Mouse (Mus musculus): ENCODE results near the gene Tcf25.

The Tcf25 gene

DNA sequence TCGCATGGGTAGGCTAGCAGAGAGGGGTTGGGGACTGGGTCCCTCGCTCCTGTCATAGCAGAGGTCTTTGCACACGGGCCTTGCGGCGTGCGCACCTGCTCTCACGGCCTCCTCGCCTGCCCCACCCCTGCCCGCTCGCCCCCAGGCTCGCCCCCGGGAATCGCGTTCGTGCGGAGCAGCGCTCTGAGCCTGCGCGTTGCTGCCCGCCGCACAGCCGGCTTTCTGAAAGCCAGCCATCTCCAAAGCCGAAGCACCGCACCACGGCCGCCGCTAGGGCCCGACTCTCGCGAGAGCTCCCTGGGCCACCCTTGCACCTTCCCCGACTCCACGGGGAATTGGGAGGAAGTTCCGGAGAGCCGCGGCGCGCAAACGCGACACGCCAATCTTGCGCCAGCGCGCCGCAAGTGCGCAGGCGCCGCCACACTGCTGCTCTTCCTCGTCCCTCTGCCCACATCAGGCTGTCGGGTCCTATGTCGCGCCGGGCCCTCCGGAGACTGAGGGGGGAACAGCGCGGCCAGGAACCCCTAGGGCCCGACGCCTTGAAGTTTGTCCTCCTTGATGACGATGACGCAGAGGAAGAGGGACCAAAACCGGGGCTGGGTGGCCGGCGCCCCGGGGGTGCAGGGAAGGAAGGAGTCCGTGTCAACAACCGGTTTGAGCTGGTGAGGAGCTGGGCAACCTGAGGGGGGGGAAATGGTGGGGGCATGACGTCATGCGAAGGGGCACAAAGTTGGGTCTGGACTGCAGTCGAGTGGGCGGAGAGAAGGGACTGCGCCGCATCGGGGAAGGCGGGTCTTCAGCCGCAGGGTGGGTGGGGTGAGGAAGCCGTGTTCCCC is at the start of gene Tcf25:
Gene Tcf25 (plus strand): TSS at position 351 of the 836 bp plus-strand sequence.
- peak; percentile 98 for DNase-seq (ENCODE audit: low read depth, low spot score)

GRCm38 (mm10) chr8:123328552-123328951 is 45.0 kb upstream of the Tcf25 start:
- no peak for DNase-seq (ENCODE audit: low read depth, low spot score)

GRCm38 (mm10) chr8:123329350-123329749 is 44.2 kb upstream of the Tcf25 start:
- DNase-seq (ENCODE audit: low read depth, low spot score): no peak

- DNase-seq (ENCODE audit: low read depth, low spot score): no peak
Observed at GRCm38 (mm10) chr8:123329961-123330360, 43.6 kb upstream of the Tcf25 start.

GRCm38 (mm10) chr8:123330701-123331100 is 42.9 kb upstream of the Tcf25 start:
- DNase-seq (ENCODE audit: low read depth, low spot score): no peak

DNA sequence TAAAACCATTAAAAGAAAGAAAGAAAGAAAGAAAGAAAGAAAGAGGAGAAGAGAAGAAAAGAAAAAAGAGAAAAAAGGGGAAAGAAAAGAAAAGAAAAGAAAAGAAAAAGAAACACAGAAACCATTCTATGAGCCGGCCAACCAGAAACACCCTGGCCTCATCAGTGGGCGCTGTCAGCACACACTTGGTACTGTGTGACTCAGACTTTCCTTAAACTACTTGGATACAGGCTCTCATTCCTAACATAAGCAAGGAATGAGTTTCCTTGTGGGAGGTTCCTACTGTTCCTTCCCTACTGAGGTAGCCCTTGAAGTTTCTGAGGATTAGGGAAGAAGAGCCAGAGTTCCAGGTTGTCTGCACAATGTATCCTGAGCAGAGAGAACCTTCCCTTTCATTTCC is 42.3 kb upstream of the Tcf25 start:
- no peak for DNase-seq (ENCODE audit: low read depth, low spot score)

DNA sequence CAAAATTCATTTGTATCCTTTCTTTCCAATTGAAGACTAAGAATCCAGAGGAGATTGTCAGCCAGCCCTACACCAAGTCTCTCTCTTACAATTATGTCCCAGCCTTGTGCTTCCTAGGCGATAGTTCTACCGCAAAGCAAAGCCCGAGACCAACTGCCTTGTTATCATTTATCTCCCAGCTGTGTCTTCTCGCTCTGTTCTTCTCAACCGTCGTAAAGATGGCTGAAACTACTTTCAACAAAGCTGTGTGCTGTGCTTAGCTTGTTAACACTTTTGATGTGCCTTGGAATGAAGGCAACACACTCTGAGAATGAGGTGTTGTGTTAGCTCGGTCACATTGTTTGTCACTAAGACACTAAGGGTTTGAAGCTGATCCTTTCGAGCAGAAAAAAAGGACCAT is 41.7 kb upstream of the Tcf25 start:
- DNase-seq (ENCODE audit: low read depth, low spot score): no peak

DNA sequence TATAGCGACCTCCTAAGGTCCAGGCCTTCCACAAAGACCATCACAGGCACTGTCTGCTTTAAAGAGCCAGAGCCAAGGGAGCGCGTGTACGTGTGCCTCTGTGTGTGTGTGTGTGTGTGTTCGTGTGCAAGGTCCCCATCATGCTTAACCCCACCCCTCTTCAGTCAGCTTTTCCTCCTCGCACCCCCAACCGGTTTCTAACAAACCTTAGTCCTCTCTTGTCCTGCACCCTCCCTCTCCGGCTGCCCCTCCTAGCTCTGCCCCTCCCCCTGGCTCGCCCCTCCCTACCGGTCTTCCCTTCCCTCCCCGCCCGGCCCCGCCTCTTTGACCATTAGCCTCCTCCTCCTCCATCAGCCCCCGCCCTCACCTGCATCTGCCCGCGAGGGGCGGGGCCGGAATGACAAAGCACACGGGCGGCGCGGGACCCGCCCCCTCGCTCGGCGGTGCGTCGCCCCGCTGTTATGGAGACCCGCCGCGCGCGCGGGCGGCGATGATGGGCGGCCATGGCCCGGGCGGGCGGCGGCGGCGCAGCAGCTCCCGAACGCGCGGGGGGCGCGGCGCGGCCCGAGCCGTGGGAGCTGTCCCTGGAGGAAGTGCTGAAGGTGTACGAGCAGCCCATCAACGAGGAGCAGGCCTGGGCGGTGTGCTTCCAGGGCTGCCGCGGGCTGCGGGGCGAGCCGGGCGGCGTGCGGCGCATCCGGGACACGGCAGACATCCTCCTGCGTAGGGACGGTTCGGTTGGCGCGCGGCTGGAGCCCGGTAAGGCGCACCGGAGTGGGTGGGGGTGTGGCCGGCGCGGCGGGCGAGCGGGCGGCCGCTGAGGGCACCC is 41.1 kb upstream of the Tcf25 start, which contains the start of gene Spire2:
Gene Spire2 (plus strand): TSS at position 452 of the 829 bp plus-strand sequence.
- peak; percentile 89 for DNase-seq (ENCODE audit: low read depth, low spot score)

- DNase-seq (ENCODE audit: low read depth, low spot score): no peak
Observed at GRCm38 (mm10) chr8:123333091-123333587, 40.4 kb upstream of the Tcf25 start.

DNA sequence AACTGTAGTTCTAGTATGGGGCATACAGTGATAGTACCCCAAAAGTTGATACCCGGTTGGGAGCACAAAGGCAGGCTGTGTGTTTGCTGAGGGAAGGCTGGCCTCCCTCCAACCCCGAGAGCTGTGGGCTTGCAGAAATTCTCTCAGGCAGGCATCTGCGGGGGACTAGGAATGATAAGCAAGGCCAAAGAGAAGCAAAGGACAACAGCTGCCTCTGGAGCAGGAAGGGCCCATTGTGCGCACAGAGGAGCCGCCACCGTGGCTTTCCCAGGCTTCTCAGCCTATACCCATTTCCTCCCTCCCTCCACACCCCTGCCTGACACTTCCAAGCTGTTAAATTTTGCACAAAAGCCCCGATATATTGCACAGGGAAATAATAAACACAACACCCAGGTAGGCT is 39.7 kb upstream of the Tcf25 start:
- no peak for DNase-seq (ENCODE audit: low read depth, low spot score)

GRCm38 (mm10) chr8:123334467-123334866 is 39.1 kb upstream of the Tcf25 start:
- no peak for DNase-seq (ENCODE audit: low read depth, low spot score)

- DNase-seq (ENCODE audit: low read depth, low spot score): no peak
Observed at GRCm38 (mm10) chr8:123337475-123337874, 36.1 kb upstream of the Tcf25 start.

GRCm38 (mm10) chr8:123340071-123340470 is 33.5 kb upstream of the Tcf25 start:
- no peak for DNase-seq (ENCODE audit: low read depth, low spot score)

DNA sequence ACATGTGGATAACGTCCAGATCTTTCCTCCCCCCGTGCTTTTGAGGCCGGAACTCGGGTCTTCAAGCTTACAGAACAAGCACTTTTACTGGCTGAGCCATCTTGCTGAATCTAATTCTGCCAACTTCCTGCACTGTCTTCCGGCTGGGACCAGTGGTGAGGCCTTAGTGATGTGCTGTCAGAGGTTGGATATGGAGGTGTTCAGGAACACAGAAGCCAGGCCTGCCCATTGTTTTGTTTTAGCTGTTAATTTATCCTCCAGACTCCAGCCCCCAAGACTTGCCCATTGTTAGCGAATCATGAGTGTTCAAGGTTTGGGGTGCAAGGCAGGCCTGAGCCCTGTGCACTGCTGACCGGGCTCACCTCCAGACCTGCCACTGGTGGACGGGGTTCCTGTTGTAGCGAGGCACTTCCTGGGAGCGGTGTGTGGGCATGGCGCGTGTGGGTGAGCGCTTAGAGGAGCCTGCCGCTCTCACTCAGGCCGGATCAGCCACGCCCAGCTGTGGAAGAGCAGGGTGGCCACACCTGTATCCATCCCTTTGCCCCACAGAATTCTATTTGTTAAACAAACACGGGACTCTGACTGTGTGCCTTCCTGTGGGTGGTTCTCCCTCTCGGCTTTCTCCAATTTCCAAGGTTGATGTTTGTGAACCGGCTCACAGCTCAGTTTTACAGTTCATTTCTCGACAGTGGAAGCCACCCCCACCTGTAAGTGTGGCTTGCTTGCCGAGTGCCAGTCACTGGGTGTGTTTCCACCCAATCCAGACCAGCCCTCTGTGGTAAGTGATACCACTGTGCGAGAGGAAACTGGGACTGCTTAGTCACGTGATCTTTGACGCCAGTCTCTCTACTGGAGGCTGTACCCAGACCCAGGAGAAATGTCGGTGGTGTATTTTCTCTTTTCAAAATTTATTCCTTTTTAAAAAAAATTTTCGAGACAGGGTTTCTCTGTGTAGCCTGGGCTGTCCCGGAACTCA is 32.2 kb upstream of the Tcf25 start:
- DNase-seq (ENCODE audit: low read depth, low spot score): no peak

GRCm38 (mm10) chr8:123342253-123342652 is 31.3 kb upstream of the Tcf25 start:
- no peak for DNase-seq (ENCODE audit: low read depth, low spot score)

DNA sequence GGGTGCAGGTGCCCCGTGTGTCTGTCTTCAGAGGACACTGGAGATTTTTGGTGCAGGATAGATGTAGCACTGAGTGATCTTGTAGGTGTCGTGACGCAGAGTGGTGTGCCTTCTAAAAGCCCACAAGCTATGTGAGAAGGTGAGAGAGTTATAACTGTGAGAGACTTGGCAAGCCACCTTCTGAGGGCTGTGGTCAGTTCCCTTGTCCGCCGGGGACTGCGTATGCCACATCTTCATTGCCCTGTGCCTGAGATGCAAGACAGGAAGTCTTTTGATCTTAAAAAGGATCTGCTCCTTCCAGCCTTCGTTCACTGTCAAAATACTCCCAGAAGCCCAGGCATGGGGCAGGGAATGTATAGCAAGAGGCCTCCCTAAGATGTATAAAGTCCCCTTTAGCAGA is 30.6 kb upstream of the Tcf25 start:
- DNase-seq (ENCODE audit: low read depth, low spot score): no peak

DNA sequence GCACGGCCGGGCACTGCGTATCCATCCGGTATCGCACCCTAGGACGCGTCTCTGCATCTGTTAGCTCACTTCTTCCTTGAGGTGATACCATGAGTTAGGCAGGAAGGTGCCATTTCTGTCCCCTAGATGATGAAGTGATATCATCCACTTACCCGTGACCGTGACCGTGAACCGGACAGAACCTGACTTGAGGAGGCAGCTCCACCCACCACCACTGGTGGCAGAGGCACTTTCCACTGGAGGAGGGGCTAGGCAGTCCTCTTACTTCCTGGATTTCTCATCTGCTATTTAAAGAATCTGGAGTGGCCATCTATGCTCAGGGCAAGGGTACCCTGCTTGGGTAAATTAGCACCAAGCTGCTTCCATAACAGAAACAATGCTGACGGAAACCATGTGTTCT is 30.1 kb upstream of the Tcf25 start:
- no peak for DNase-seq (ENCODE audit: low read depth, low spot score)

DNA sequence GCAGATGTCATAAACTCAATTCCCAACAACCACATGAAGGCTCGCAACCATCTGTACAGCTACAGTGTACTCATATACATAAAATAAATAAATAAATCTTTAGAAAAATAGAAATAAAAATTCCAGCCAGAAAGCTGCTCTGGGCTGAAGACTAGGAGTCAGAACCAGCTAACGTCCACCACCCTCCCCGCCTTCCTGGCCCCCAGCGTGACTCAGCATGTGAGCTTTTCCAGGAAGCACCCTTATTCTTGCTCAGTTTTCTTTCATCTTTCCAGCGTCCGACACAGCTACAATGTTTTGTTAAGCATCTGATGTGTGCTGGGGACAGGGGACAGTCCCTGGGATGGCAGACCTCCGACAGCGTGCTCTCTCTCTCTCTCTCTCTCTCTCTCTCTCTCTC is 28.4 kb upstream of the Tcf25 start:
- DNase-seq (ENCODE audit: low read depth, low spot score): no peak

- DNase-seq (ENCODE audit: low read depth, low spot score): no peak
Observed at GRCm38 (mm10) chr8:123345856-123346255, 27.7 kb upstream of the Tcf25 start.

- DNase-seq (ENCODE audit: low read depth, low spot score): no peak
Observed at GRCm38 (mm10) chr8:123347293-123347692, 26.3 kb upstream of the Tcf25 start.

DNA sequence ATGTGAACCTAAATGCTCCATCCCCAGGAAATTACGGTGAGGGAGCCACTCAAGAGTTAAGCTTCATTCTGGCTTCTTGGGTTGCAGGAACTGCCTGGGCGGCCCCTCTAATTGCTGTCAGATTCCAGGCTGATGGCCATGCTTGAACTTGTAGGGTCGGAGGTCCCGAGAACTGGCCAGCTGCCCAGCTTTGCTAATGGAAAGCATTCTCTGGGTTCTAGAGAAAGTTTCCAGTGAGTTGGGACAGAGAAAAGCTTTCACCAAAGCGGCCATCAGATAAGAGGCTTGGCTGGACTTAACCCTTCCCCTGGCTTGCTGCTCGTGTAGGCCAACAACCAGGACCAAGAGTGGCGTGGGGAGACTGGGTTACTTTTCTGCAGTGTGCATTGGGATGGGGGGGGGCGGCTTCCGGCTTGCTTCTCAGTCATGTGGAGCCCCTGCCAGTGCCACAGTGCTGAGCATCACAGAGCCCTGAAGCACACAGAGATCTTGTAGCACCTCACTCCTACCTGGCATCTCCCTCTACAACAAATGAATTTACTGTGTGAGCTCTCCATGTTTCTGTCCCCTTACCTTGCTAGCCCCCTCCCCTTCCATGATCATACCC is 25.2 kb upstream of the Tcf25 start:
- DNase-seq (ENCODE audit: low read depth, low spot score): no peak
